Mouse (Mus musculus): ENCODE results near the gene Fgf15. TPM values are rescaled to one million over a fixed set of nuclear protein-coding genes. Genes with fewer than 3 reads are reported as not detected.
A peak's percentile ranks its signal among the peaks of the same experiment; 100 is the strongest.

Fgf15 gene
- polyA plus RNA-seq, 1 experiment from 2014 or later = 0.52 TPM

GRCm38 (mm10) chr7:144861769-144862070, 34.6 kb upstream of the Fgf15 start:
- H3K9ac ChIP-seq (ENCODE audit: low read length) = no peak overlapping the region; the same call in 1 of the 2 replicates
- H3K27me3 ChIP-seq (ENCODE audit: control insufficient read depth, insufficient read depth, low read length) = peaks cover 69% of the 10 kb centered on the region
- peak; percentile 50 for DNase-seq (ENCODE audit: low spot score)
- WGBS = 0% methylated on average over 28 of the region's 28 CpGs
- no peaks in the 10 kb centered on the region for H3K9me3 ChIP-seq (ENCODE audit: control insufficient read depth, low read length)
- no peaks in the 10 kb centered on the region for H3K36me3 ChIP-seq (ENCODE audit: control insufficient read depth, insufficient read depth, low read length)
- ATAC-seq (ENCODE audit: insufficient number of reproducible peaks, low FRiP score, low TSS enrichment, low read depth) = no peak
- H3K4me3 ChIP-seq (ENCODE audit: low read depth, low read length) = peak overlapping the region; percentile 21
- peak overlapping the region; percentile 29; the same call in 1 of the 2 replicates for H3K4me2 ChIP-seq (ENCODE audit: low read depth, severe bottlenecking)
- peaks cover 8% of the 10 kb centered on the region for H3K4me1 ChIP-seq (ENCODE audit: control insufficient read depth, insufficient read depth, low read length)
- H3K27ac ChIP-seq (replicated peaks; ENCODE audit: low read depth, low read length) = no peak overlapping the region

GRCm38 (mm10) chr7:144862126-144862525, 34.2 kb upstream of the Fgf15 start:
- DNase-seq (ENCODE audit: low spot score) = peak; percentile 46
- Histone ChIP-seq H3K27ac (replicated peaks; ENCODE audit: low read depth, low read length) (no peak overlapping the region), H3K4me1 (ENCODE audit: control insufficient read depth, insufficient read depth, low read length) (peaks cover 8% of the 10 kb centered on the region), H3K4me2 (ENCODE audit: low read depth, severe bottlenecking) (no peak overlapping the region), H3K9me3 (ENCODE audit: control insufficient read depth, low read length) (no peaks in the 10 kb centered on the region), H3K4me3 (ENCODE audit: low read depth, low read length) (no peak overlapping the region), H3K27me3 (ENCODE audit: control insufficient read depth, insufficient read depth, low read length) (peaks cover 69% of the 10 kb centered on the region), H3K9ac (ENCODE audit: low read length) (no peak overlapping the region), H3K36me3 (ENCODE audit: control insufficient read depth, insufficient read depth, low read length) (no peaks in the 10 kb centered on the region)
- WGBS = under 1% methylated on average over 15 of the region's 15 CpGs
- no peak for ATAC-seq (ENCODE audit: insufficient number of reproducible peaks, low FRiP score, low TSS enrichment, low read depth)

GRCm38 (mm10) chr7:144862712-144863111, 33.6 kb upstream of the Fgf15 start:
- peak; percentile 45 for DNase-seq (ENCODE audit: low spot score)
- no peak overlapping the region for H3K9ac ChIP-seq (ENCODE audit: low read length)
- H3K36me3 ChIP-seq (ENCODE audit: control insufficient read depth, insufficient read depth, low read length) = no peaks in the 10 kb centered on the region
- H3K9me3 ChIP-seq (ENCODE audit: control insufficient read depth, low read length) = no peaks in the 10 kb centered on the region
- no peak overlapping the region for H3K4me3 ChIP-seq (ENCODE audit: low read depth, low read length)
- H3K4me2 ChIP-seq (ENCODE audit: low read depth, severe bottlenecking) = no peak overlapping the region
- 3% methylated on average over 18 of the region's 18 CpGs for WGBS
- H3K4me1 ChIP-seq (ENCODE audit: control insufficient read depth, insufficient read depth, low read length) = peaks cover 8% of the 10 kb centered on the region
- H3K27me3 ChIP-seq (ENCODE audit: control insufficient read depth, insufficient read depth, low read length) = peaks cover 69% of the 10 kb centered on the region
- no peak overlapping the region for H3K27ac ChIP-seq (replicated peaks; ENCODE audit: low read depth, low read length)
- ATAC-seq (ENCODE audit: insufficient number of reproducible peaks, low FRiP score, low TSS enrichment, low read depth) = no peak

GRCm38 (mm10) chr7:144863196-144863595, 33.1 kb upstream of the Fgf15 start:
- Histone ChIP-seq H3K9me3 (ENCODE audit: control insufficient read depth, low read length) (no peaks in the 10 kb centered on the region), H3K9ac (ENCODE audit: low read length) (no peak overlapping the region), H3K27ac (replicated peaks; ENCODE audit: low read depth, low read length) (no peak overlapping the region), H3K27me3 (ENCODE audit: control insufficient read depth, insufficient read depth, low read length) (peaks cover 68% of the 10 kb centered on the region), H3K4me2 (ENCODE audit: low read depth, severe bottlenecking) (no peak overlapping the region), H3K4me1 (ENCODE audit: control insufficient read depth, insufficient read depth, low read length) (peaks cover 8% of the 10 kb centered on the region), H3K36me3 (ENCODE audit: control insufficient read depth, insufficient read depth, low read length) (no peaks in the 10 kb centered on the region), H3K4me3 (ENCODE audit: low read depth, low read length) (no peak overlapping the region)
- whole genome bisulfite sequencing = 2% methylated on average over 11 of the region's 11 CpGs
- DNase-seq (ENCODE audit: low spot score) (peak; percentile 49), ATAC-seq (ENCODE audit: insufficient number of reproducible peaks, low FRiP score, low TSS enrichment, low read depth) (no peak)

GRCm38 (mm10) chr7:144864160-144864670, 32.1 kb upstream of the Fgf15 start:
- DNase-seq (ENCODE audit: low spot score) (no peak), ATAC-seq (ENCODE audit: insufficient number of reproducible peaks, low FRiP score, low TSS enrichment, low read depth) (no peak)
- peaks cover 8% of the 10 kb centered on the region for H3K4me1 ChIP-seq (ENCODE audit: control insufficient read depth, insufficient read depth, low read length)
- no peak overlapping the region for H3K27ac ChIP-seq (replicated peaks; ENCODE audit: low read depth, low read length)
- H3K4me2 ChIP-seq (ENCODE audit: low read depth, severe bottlenecking) = no peak overlapping the region
- H3K4me3 ChIP-seq (ENCODE audit: low read depth, low read length) = no peak overlapping the region
- 53% methylated on average over 3 of the region's 3 CpGs for WGBS
- no peak overlapping the region for H3K9ac ChIP-seq (ENCODE audit: low read length)
- H3K9me3 ChIP-seq (ENCODE audit: control insufficient read depth, low read length) = no peaks in the 10 kb centered on the region
- H3K36me3 ChIP-seq (ENCODE audit: control insufficient read depth, insufficient read depth, low read length) = no peaks in the 10 kb centered on the region
- peaks cover 66% of the 10 kb centered on the region for H3K27me3 ChIP-seq (ENCODE audit: control insufficient read depth, insufficient read depth, low read length)

GRCm38 (mm10) chr7:144867161-144867560, 29.2 kb upstream of the Fgf15 start:
- Histone ChIP-seq H3K9me3 (ENCODE audit: control insufficient read depth, low read length) (no peaks in the 10 kb centered on the region), H3K4me2 (ENCODE audit: low read depth, severe bottlenecking) (no peak overlapping the region), H3K4me3 (ENCODE audit: low read depth, low read length) (no peak overlapping the region), H3K27me3 (ENCODE audit: control insufficient read depth, insufficient read depth, low read length) (peaks cover 36% of the 10 kb centered on the region), H3K36me3 (ENCODE audit: control insufficient read depth, insufficient read depth, low read length) (no peaks in the 10 kb centered on the region), H3K27ac (replicated peaks; ENCODE audit: low read depth, low read length) (no peak overlapping the region), H3K9ac (ENCODE audit: low read length) (no peak overlapping the region), H3K4me1 (ENCODE audit: control insufficient read depth, insufficient read depth, low read length) (no peaks in the 10 kb centered on the region)
- DNase-seq (ENCODE audit: low spot score) (no peak), ATAC-seq (ENCODE audit: insufficient number of reproducible peaks, low FRiP score, low TSS enrichment, low read depth) (no peak)
- 74% methylated on average over 4 of the region's 4 CpGs for WGBS

GRCm38 (mm10) chr7:144867602-144868001, 28.7 kb upstream of the Fgf15 start:
- H3K27ac ChIP-seq (replicated peaks; ENCODE audit: low read depth, low read length) = no peak overlapping the region
- H3K4me1 ChIP-seq (ENCODE audit: control insufficient read depth, insufficient read depth, low read length) = no peaks in the 10 kb centered on the region
- no peaks in the 10 kb centered on the region for H3K36me3 ChIP-seq (ENCODE audit: control insufficient read depth, insufficient read depth, low read length)
- H3K9me3 ChIP-seq (ENCODE audit: control insufficient read depth, low read length) = no peaks in the 10 kb centered on the region
- no peak for DNase-seq (ENCODE audit: low spot score)
- peaks cover 32% of the 10 kb centered on the region for H3K27me3 ChIP-seq (ENCODE audit: control insufficient read depth, insufficient read depth, low read length)
- no peak overlapping the region for H3K9ac ChIP-seq (ENCODE audit: low read length)
- WGBS = 79% methylated on average over 8 of the region's 8 CpGs
- H3K4me3 ChIP-seq (ENCODE audit: low read depth, low read length) = no peak overlapping the region
- no peak overlapping the region for H3K4me2 ChIP-seq (ENCODE audit: low read depth, severe bottlenecking)
- no peak for ATAC-seq (ENCODE audit: insufficient number of reproducible peaks, low FRiP score, low TSS enrichment, low read depth)

GRCm38 (mm10) chr7:144872420-144872819, 23.9 kb upstream of the Fgf15 start:
- Histone ChIP-seq H3K27me3 (ENCODE audit: control insufficient read depth, insufficient read depth, low read length) (no peaks in the 10 kb centered on the region), H3K4me2 (ENCODE audit: low read depth, severe bottlenecking) (no peak overlapping the region), H3K9ac (ENCODE audit: low read length) (no peak overlapping the region), H3K4me1 (ENCODE audit: control insufficient read depth, insufficient read depth, low read length) (no peaks in the 10 kb centered on the region), H3K36me3 (ENCODE audit: control insufficient read depth, insufficient read depth, low read length) (no peaks in the 10 kb centered on the region), H3K9me3 (ENCODE audit: control insufficient read depth, low read length) (no peaks in the 10 kb centered on the region), H3K4me3 (ENCODE audit: low read depth, low read length) (no peak overlapping the region), H3K27ac (replicated peaks; ENCODE audit: low read depth, low read length) (no peak overlapping the region)
- DNase-seq (ENCODE audit: low spot score) (no peak), ATAC-seq (ENCODE audit: insufficient number of reproducible peaks, low FRiP score, low TSS enrichment, low read depth) (no peak)
- 60% methylated on average over 4 of the region's 4 CpGs for WGBS

- Histone ChIP-seq H3K27ac (replicated peaks; ENCODE audit: low read depth, low read length) (no peak overlapping the region), H3K4me2 (ENCODE audit: low read depth, severe bottlenecking) (no peak overlapping the region), H3K9ac (ENCODE audit: low read length) (no peak overlapping the region), H3K4me3 (ENCODE audit: low read depth, low read length) (no peak overlapping the region), H3K4me1 (ENCODE audit: control insufficient read depth, insufficient read depth, low read length) (no peaks in the 10 kb centered on the region), H3K27me3 (ENCODE audit: control insufficient read depth, insufficient read depth, low read length) (no peaks in the 10 kb centered on the region), H3K9me3 (ENCODE audit: control insufficient read depth, low read length) (no peaks in the 10 kb centered on the region), H3K36me3 (ENCODE audit: control insufficient read depth, insufficient read depth, low read length) (no peaks in the 10 kb centered on the region)
- no peak for DNase-seq (ENCODE audit: low spot score)
- ATAC-seq (ENCODE audit: insufficient number of reproducible peaks, low FRiP score, low TSS enrichment, low read depth) = no peak
- WGBS = 78% methylated on average over 4 of the region's 4 CpGs
Measured at GRCm38 (mm10) chr7:144873160-144873559, 23.2 kb upstream of the Fgf15 start.

Measured in limb, embryonic 11.5 days (tissue).